ENCODE assay signal across 19 mouse cellular contexts in the genomic region with DNA sequence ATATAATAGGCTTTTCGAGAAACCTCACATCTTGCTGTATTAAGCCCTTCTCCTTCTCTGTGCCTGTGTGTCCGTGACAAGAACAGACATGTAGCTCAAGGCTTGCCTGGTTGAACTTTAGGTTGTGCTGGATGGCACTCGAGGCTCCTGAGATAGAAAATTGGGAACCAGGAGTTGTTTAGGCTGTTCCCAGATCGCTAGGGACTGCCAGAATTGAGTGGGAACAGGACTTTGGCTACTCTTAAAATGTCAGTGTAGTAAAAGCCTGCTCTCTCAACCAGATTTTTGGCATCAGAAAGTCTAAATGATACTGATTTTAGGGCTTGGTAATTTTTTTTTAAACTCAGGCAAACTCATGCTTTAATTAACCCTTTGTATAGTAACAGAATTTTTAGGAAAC.
DNase-seq lines count a peak whose midpoint lies in the region; ATAC-seq lines count a peak whose summit lies in the region.
"Had no signal": no experiment of that assay in that cellular context is flagged by ENCODE, and none has a peak within 500 bp of the region (broad histone marks: within the 10 kb centered on the region; RNA-seq: fewer than 3 reads in every experiment).

No protein-coding gene starts in this region.

- peak; percentile 38; the same call in 1 of the 2 replicates for ATAC-seq in forebrain, embryonic 16.5 days
- peak; percentile 12; the same call in 1 of the 2 replicates for ATAC-seq in frontal cortex, adult (ENCODE audit: low TSS enrichment)
- ATAC-seq: forebrain, embryonic 13.5 days had no signal

- H3K36me3 ChIP-seq in forebrain, embryonic 16.5 days (ENCODE audit: control insufficient read depth, insufficient read depth), result no peaks in the 10 kb centered on the region
- H3K36me3 ChIP-seq in forebrain, embryonic 10.5 days (replicated peaks), result no peaks in the 10 kb centered on the region
- H3K36me3 ChIP-seq: embryonic facial prominence, embryonic 10.5 days; embryonic facial prominence, embryonic 12.5 days had no signal

- no peak overlapping the region for H3K4me3 ChIP-seq in forebrain, embryonic 16.5 days (replicated peaks; ENCODE audit: low read length)
- no peak overlapping the region for H3K4me3 ChIP-seq in forebrain, embryonic 10.5 days
- H3K4me3 ChIP-seq: embryonic facial prominence, embryonic 10.5 days; embryonic facial prominence, embryonic 12.5 days; forebrain, embryonic 13.5 days had no signal

- peak overlapping the region; percentile 51; the same call in 1 of the 2 replicates for H3K27ac ChIP-seq in forebrain, embryonic 16.5 days (ENCODE audit: low read length)
- no peak overlapping the region for H3K27ac ChIP-seq in forebrain, embryonic 10.5 days
- H3K27ac ChIP-seq: embryonic facial prominence, embryonic 10.5 days; embryonic facial prominence, embryonic 12.5 days; forebrain, embryonic 13.5 days had no signal

- DNase-seq in forebrain, embryonic 10.5 days (ENCODE audit: extremely low spot score, low spot score), result no peak
- no peak for DNase-seq in frontal cortex, postnatal 14 days (ENCODE audit: low spot score in 2 of 2)
- peak; percentile 66 for DNase-seq in heart, adult 11 months
- DNase-seq in heart, adult 8-10 months (ENCODE audit: low spot score), result no peak
- DNase-seq in brain, adult 2 months (ENCODE audit: low read depth, low spot score), result peak; percentile 58
- no peak for DNase-seq in spleen, adult 12 weeks (ENCODE audit: low spot score)
- DNase-seq: adrenal gland, adult 2 months; adrenal gland, postnatal 10 days; adrenal gland, postnatal 25 days; cerebellum, adult 11-12 months; cerebellum, adult 2 months; cerebellum, adult 9-10 months; cerebellum, postnatal 10 days; cerebellum, postnatal 25 days had no signal

- 0 out of 2 replicates have a peak, but pooled peaks cover 2% of the 10 kb centered on the region for H3K4me1 ChIP-seq in forebrain, embryonic 16.5 days (replicated peaks; ENCODE audit: control insufficient read depth, insufficient read depth, low read length)
- H3K4me1 ChIP-seq in forebrain, embryonic 10.5 days, result no peaks in the 10 kb centered on the region
- H3K4me1 ChIP-seq: embryonic facial prominence, embryonic 10.5 days; embryonic facial prominence, embryonic 12.5 days; forebrain, embryonic 13.5 days had no signal

- no peaks in the 10 kb centered on the region for H3K9me3 ChIP-seq in forebrain, embryonic 16.5 days (ENCODE audit: control insufficient read depth, low read length)
- H3K9me3 ChIP-seq in forebrain, embryonic 10.5 days, result no peaks in the 10 kb centered on the region
- H3K9me3 ChIP-seq: embryonic facial prominence, embryonic 10.5 days; embryonic facial prominence, embryonic 12.5 days; forebrain, embryonic 13.5 days had no signal

- no peaks in the 10 kb centered on the region for H3K27me3 ChIP-seq in forebrain, embryonic 16.5 days (replicated peaks; ENCODE audit: control insufficient read depth, insufficient read depth, low read length)
- H3K27me3 ChIP-seq in forebrain, embryonic 10.5 days (ENCODE audit: poor library complexity, severe bottlenecking), result no peaks in the 10 kb centered on the region
- H3K27me3 ChIP-seq: embryonic facial prominence, embryonic 12.5 days; forebrain, embryonic 13.5 days had no signal

- H3K4me2 ChIP-seq in forebrain, embryonic 16.5 days (ENCODE audit: low read length), result no peak overlapping the region
- H3K4me2 ChIP-seq: embryonic facial prominence, embryonic 12.5 days; forebrain, embryonic 13.5 days had no signal

- 78% methylated on average over 4 of the region's 4 CpGs for WGBS in forebrain, embryonic 16.5 days
- WGBS in forebrain, embryonic 10.5 days, result 85% methylated on average over 4 of the region's 4 CpGs

- H3K9ac ChIP-seq in forebrain, embryonic 16.5 days (replicated peaks; ENCODE audit: low read depth, low read length), result no peak overlapping the region
- H3K9ac ChIP-seq: embryonic facial prominence, embryonic 12.5 days; forebrain, embryonic 13.5 days had no signal

Comparison
In these comparisons a context has a peak if more than half of its experiments do, and no peak if none do; other contexts are left out.
1. DNase-seq: peak in heart, adult 11 months (single experiment) and brain, adult 2 months (single experiment); none in forebrain, embryonic 10.5 days (single experiment), frontal cortex, postnatal 14 days (0 of 2), heart, adult 8-10 months (single experiment) and spleen, adult 12 weeks (single experiment).